Mouse (Mus musculus) forebrain, embryonic 11.5 days (tissue): ENCODE data around the gene Gps2. TPM values are rescaled to one million over a fixed set of nuclear protein-coding genes. Genes with fewer than 3 reads are reported as not detected.

Source experiments
- ATAC-seq: fragments of 200-750 bp; cut with Nextera tagmentation; replicated peaks from 2 replicates; pipeline ENCODE4 v1.8.0; 2017; ENCODE audit warnings: moderate TSS enrichment; ENCODE audit not compliant: low FRiP score
- DNase-seq: peaks from one replicate; pipeline ENCODE4 v3.0.0-alpha.2; 2017; ENCODE audit warnings: low spot score
- H3K27ac ChIP-seq: fragments of 300-500 bp; sonication (generic); 2 replicates; pipeline ENCODE4 v1.5.1; 2014; ENCODE audit warnings: low read depth, low read length
- H3K27me3 ChIP-seq: fragments of 300-500 bp; sonication (generic); 2 replicates; pipeline ENCODE4 v1.6.1; 2014; ENCODE audit warnings: mild to moderate bottlenecking, low read length, mixed read lengths; ENCODE audit not compliant: control insufficient read depth, insufficient read depth
- H3K36me3 ChIP-seq: fragments of 300-500 bp; sonication (generic); 2 replicates; pipeline ENCODE4 v1.6.1; 2014; ENCODE audit warnings: mild to moderate bottlenecking, low read length, moderate library complexity, mixed read lengths; ENCODE audit not compliant: control insufficient read depth, insufficient read depth
- H3K4me1 ChIP-seq: fragments of 300-500 bp; sonication (generic); replicated peaks from 2 replicates; pipeline ENCODE4 v1.6.1; 2014; ENCODE audit warnings: low read length, mixed read lengths; ENCODE audit not compliant: control insufficient read depth, insufficient read depth
- H3K4me2 ChIP-seq: fragments of 300-500 bp; sonication (generic); 2 replicates; pipeline ENCODE4 v1.6.1; 2014; ENCODE audit warnings: low read depth, mild to moderate bottlenecking, low read length, moderate library complexity, mixed read lengths; ENCODE audit not compliant: severe bottlenecking
- H3K4me3 ChIP-seq: fragments of 300-500 bp; sonication (generic); 2 replicates; pipeline ENCODE4 v1.5.1; 2014; ENCODE audit warnings: low read depth, low read length
- H3K9ac ChIP-seq: fragments of 300-500 bp; sonication (generic); 2 replicates; pipeline ENCODE4 v1.6.1; 2014; ENCODE audit warnings: low read length
- H3K9me3 ChIP-seq: fragments of 300-500 bp; sonication (generic); 2 replicates; pipeline ENCODE4 v1.6.1; 2016; ENCODE audit warnings: low read length, mixed read lengths; ENCODE audit not compliant: control insufficient read depth
- WGBS: fragments of 180-500 bp; shearing (Covaris S2); extraction: QIAGEN DNeasy Blood & Tissue Kit; methylation state at CpG from one replicate; pipeline ENCODE4 v1.1.7; 2014; 5-methylcytosine and 5-hydroxymethylcytosine counted together
- polyA plus RNA-seq: library from polyadenylated mRNA; unstranded; fragments of >200 nt; fragmentation: Nextera tagmentation; extraction: Ambion mirVana; gene quantifications from 2 replicates; pipeline ENCODE4 v1.2.1, GENCODE M21; 2014

Gps2 gene
- polyA plus RNA-seq, 1 experiment from 2014 or later = 99.2 TPM

- H3K4me3 ChIP-seq = no peak overlapping the region
- no peak overlapping the region for H3K27ac ChIP-seq
- no peak overlapping the region for H3K4me2 ChIP-seq
- no peaks in the 10 kb centered on the region for H3K9me3 ChIP-seq
- peaks cover 12% of the 10 kb centered on the region for H3K4me1 ChIP-seq
- H3K27me3 ChIP-seq = peaks cover 30% of the 10 kb centered on the region
- DNase-seq (no peak), ATAC-seq (no peak)
- 25% methylated on average over 9 of the region's 9 CpGs for WGBS
- no peaks in the 10 kb centered on the region for H3K36me3 ChIP-seq
- H3K9ac ChIP-seq = no peak overlapping the region
Measured at GRCm38 (mm10) chr11:69938401-69938979, 24.8 kb downstream of the Gps2 start.

GRCm38 (mm10) chr11:69939181-69939580 is 25.5 kb downstream of the Gps2 start:
- Histone ChIP-seq H3K4me2 (no peak overlapping the region), H3K4me3 (no peak overlapping the region), H3K9me3 (no peaks in the 10 kb centered on the region), H3K36me3 (no peaks in the 10 kb centered on the region), H3K4me1 (peaks cover 12% of the 10 kb centered on the region), H3K27me3 (peaks cover 30% of the 10 kb centered on the region), H3K27ac (no peak overlapping the region), H3K9ac (no peak overlapping the region)
- ATAC-seq (no peak), DNase-seq (no peak)
- WGBS = 60% methylated on average over 5 of the region's 5 CpGs

- Histone ChIP-seq H3K4me2 (no peak overlapping the region), H3K27ac (no peak overlapping the region), H3K36me3 (no peaks in the 10 kb centered on the region), H3K9me3 (no peaks in the 10 kb centered on the region), H3K9ac (no peak overlapping the region), H3K4me1 (peaks cover 10% of the 10 kb centered on the region), H3K4me3 (no peak overlapping the region), H3K27me3 (peaks cover 28% of the 10 kb centered on the region)
- DNase-seq (no peak), ATAC-seq (no peak)
- 91% methylated on average over 17 of the region's 17 CpGs for WGBS
Measured at GRCm38 (mm10) chr11:69939731-69940130, 26.0 kb downstream of the Gps2 start.

- H3K4me1 ChIP-seq = peaks cover 8% of the 10 kb centered on the region
- no peak overlapping the region for H3K27ac ChIP-seq
- no peak overlapping the region for H3K4me3 ChIP-seq
- no peak for ATAC-seq
- H3K9me3 ChIP-seq = no peaks in the 10 kb centered on the region
- H3K36me3 ChIP-seq = no peaks in the 10 kb centered on the region
- WGBS = 85% methylated on average over 4 of the region's 4 CpGs
- peaks cover 22% of the 10 kb centered on the region for H3K27me3 ChIP-seq
- no peak overlapping the region for H3K9ac ChIP-seq
- H3K4me2 ChIP-seq = no peak overlapping the region
- DNase-seq = no peak
Measured at GRCm38 (mm10) chr11:69940962-69941361, 27.3 kb downstream of the Gps2 start.

GRCm38 (mm10) chr11:69945216-69945615 is 31.5 kb downstream of the Gps2 start:
- Histone ChIP-seq H3K4me2 (no peak overlapping the region), H3K27me3 (no peaks in the 10 kb centered on the region), H3K36me3 (no peaks in the 10 kb centered on the region), H3K27ac (no peak overlapping the region), H3K9me3 (no peaks in the 10 kb centered on the region), H3K9ac (no peak overlapping the region), H3K4me3 (no peak overlapping the region), H3K4me1 (peaks cover 11% of the 10 kb centered on the region; the same call in 1 of the 2 replicates)
- no peak for DNase-seq
- 79% methylated on average over 13 of the region's 13 CpGs for WGBS
- no peak for ATAC-seq

GRCm38 (mm10) chr11:69945997-69946891 is 32.6 kb downstream of the Gps2 start:
- H3K9ac ChIP-seq = no peak overlapping the region
- H3K36me3 ChIP-seq = no peaks in the 10 kb centered on the region
- peak overlapping the region; percentile 50; the same call in 1 of the 2 replicates for H3K4me3 ChIP-seq
- ATAC-seq (no peak), DNase-seq (no peak)
- H3K9me3 ChIP-seq = no peaks in the 10 kb centered on the region
- no peaks in the 10 kb centered on the region for H3K27me3 ChIP-seq
- no peak overlapping the region for H3K27ac ChIP-seq
- H3K4me1 ChIP-seq = peaks cover 11% of the 10 kb centered on the region; the same call in 1 of the 2 replicates
- WGBS = 89% methylated on average over 18 of the region's 18 CpGs
- H3K4me2 ChIP-seq = peak overlapping the region; percentile 71; the same call in 1 of the 2 replicates

- Histone ChIP-seq H3K4me3 (peak overlapping the region; percentile 50), H3K27ac (peak overlapping the region; percentile 41), H3K9ac (peak overlapping the region; percentile 80), H3K36me3 (no peaks in the 10 kb centered on the region), H3K9me3 (no peaks in the 10 kb centered on the region), H3K4me1 (peaks cover 11% of the 10 kb centered on the region; the same call in 1 of the 2 replicates), H3K27me3 (no peaks in the 10 kb centered on the region), H3K4me2 (peak overlapping the region; percentile 71)
- ATAC-seq = peak; percentile 22
- DNase-seq = peak; percentile 80
- WGBS = 2% methylated on average over 29 of the region's 29 CpGs
Measured at GRCm38 (mm10) chr11:69947337-69948065, 33.8 kb downstream of the Gps2 start.

GRCm38 (mm10) chr11:69948066-69948762 is 34.5 kb downstream of the Gps2 start, which contains the start of gene Slc2a4:
Gene Slc2a4 (minus strand): TSS chr11:69948188.
- H3K9me3 ChIP-seq = no peaks in the 10 kb centered on the region
- no peaks in the 10 kb centered on the region for H3K36me3 ChIP-seq
- H3K4me1 ChIP-seq = peaks cover 11% of the 10 kb centered on the region; the same call in 1 of the 2 replicates
- ATAC-seq (peak; percentile 96), DNase-seq (peak; percentile 99)
- no peaks in the 10 kb centered on the region for H3K27me3 ChIP-seq
- peak within 1 kb of the TSS; percentile 50 for H3K4me3 ChIP-seq
- H3K27ac ChIP-seq = peak within 1 kb of the TSS; percentile 86
- H3K9ac ChIP-seq = peak within 1 kb of the TSS; percentile 80
- H3K4me2 ChIP-seq = peak within 1 kb of the TSS; percentile 71
- under 1% methylated on average over 34 of the region's 34 CpGs for WGBS
